Mouse (Mus musculus): ENCODE data around the gene Shb.
A peak's percentile ranks its signal among the peaks of the same experiment; 100 is the strongest.

The Shb gene

DNA sequence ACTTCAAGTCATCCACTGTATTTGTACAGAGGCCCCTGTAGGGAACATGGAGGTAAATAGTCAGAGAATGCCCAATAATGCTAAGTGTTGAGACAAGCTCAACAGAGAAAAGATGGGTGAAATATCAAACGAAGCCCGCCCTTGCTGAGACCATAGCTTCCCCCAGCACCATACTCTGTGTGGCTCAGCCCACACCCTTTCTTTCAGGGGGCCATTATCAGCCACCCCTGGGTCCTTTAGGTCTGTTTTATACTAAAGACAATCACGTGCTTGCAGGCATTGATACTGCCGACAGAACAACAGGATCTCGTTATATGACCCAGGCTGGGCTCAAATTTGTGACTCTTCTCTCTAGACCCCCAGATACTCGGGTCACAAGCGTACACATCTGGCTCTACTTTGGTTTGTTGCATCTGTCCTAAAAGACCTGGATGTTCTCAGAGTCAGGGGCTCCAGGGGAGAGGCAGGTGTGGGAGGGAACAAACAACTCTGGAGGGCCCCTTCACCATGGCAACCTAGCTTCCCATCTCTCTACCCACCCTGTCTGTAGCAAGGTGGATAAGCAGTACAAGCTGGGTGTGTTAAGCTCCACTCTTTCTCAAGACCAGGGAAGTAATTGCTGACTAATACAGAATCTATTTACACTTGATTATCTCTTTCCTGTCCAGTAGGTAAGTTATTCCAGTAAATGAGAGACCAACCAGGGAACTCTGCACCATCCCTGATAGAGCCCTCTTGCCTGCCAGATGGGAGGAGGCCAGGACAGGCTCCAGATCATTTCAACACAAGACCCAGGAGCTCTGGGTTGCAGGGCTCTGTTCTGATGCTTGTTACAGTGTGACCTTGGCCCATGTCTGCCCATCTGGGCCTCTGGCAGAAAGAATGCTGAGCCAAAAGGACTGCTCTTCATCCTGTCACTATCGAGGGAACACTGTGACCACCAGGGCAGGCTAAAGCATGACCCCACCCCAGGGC is 48.7 kb downstream of the Shb start:
- no peak for DNase-seq (ENCODE audit: low spot score)

DNA sequence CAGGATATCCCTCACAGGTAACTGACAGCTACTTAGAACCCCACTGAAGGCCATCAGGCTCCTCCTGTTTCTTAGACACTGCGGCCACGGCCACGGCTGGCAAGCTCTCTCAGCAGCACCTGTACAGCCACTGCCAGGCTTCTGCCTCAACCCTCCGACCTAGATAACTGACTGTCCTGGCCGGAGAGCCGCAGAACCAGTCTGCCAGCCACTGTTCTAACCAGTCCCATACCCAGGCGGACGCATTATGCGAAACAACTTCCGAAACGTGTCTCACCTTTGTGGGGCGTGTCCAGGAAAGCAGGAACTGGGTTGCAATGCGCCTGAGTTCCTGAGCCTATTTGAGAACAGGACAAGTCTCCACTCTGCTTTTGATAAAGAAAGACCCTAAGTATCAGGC is 50.0 kb downstream of the Shb start:
- DNase-seq (ENCODE audit: low spot score), result no peak

DNA sequence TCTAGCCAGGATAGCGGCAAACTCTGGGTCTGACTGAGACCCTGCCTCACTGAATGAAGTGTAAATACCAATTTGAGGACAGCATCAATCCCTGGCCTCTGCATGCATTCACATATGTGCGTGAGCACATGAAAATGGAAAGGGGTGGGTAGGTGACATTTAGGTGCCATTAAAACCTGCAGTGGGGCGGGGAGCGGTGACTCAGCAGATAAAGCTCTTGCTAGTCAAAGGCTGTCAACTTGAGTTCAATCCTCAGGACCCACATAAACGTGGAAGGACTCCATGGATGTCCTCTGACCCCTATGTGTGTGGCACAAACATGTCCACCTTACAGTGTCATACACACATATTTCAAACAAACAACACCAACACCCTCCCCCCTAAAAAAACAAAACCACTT is 50.8 kb downstream of the Shb start:
- no peak for DNase-seq (ENCODE audit: low spot score)

DNA sequence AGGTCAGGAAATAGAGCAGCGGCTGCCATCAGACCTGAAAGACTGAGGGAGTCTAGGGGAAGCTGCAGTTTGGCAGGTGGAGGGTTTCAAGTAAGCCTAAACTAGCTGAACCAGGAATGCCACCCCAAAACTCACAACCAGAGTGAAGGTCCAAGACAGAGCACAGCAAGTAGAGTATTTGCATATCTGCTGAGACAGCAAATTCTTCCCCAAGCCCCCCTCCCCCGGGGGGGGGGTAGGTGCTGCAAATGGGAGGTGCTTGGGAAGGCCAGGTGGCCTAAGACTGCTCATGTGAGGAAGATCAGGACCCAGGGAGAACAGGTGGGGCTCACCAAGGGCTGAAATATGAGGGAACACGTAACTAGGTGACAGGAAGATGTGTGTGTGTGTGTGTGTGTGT is 51.7 kb downstream of the Shb start:
- DNase-seq (ENCODE audit: low spot score), result no peak

DNA sequence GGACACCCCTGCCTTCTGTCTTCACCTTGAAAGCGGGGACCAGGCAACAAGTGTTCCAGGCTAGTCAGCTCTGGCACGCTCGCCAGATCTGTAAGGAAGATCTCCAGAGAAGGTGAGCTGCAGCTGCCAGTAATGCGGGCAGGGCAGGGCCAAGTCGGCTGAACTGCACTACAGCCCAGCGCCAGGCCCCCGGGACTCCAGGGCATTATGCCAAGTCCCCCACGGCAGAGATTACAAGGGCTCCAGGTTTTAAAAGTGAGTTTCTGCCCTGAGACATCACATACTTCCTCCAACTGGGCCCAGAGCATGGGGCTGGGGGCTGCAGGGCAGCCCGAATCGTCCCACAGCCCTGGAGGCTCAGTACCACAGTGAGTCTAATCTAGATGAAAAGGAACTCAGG is 52.8 kb downstream of the Shb start:
- DNase-seq (ENCODE audit: low spot score), result no peak

DNA sequence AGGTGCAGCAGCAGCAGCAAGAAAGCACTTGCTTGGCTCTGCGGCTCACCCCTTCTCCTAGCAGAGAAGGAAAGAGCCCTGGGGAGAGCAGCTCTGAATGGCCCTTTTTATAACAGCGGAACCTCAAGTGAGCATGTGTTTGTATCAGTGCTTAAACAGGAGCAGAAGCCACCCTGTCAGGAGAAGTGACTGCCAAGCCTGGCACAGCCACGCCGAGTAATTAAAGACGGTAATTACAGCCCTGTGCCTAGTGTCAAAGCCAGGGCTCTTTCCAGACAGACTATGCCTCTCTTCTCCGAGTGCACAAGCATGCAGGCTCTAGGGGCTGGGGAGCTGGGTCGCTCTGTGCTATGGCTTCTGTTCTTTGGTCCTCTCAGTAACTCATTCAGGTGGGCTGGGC is 54.1 kb downstream of the Shb start:
- DNase-seq (ENCODE audit: low spot score), result peak; percentile 50

DNA sequence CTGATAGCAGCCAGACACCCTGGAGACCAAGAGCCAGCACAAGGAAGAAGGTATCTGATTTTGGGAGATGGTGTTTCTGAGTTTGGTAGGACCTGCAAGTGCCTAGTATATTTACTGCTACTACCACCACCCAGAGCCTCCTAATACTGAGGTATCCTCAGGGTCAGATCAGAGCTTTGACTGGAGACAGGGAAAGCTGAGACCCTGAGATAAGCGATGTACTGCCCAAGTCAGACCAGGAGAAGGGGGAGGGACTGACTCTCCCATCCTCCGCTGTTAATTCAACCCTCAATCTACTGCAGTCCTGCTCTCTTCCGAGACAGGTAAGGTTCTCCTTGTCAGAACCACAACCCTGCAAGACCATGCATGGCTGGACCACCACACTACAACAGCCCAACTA is 55.2 kb downstream of the Shb start:
- no peak for DNase-seq (ENCODE audit: low spot score)

DNA sequence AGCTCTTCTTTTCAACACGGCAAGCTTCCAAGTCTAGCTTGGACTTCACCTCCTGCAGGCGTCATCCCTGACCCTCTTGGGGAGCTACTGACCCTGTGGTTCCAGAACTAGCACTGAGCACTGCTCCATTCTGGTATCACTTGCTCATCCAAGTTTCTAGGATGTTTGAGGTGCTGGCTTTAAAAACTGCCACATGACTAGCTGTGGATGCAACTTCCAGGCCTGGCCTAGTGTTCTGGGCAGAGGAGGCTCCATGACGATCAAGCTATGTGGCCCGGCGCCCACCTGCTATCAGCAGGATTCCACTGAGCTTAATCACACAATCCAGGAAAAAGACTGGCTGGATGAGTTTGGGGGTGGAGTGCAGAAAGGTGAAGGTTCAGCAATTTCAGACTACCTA is 57.4 kb downstream of the Shb start:
- DNase-seq (ENCODE audit: low spot score), result no peak

DNA sequence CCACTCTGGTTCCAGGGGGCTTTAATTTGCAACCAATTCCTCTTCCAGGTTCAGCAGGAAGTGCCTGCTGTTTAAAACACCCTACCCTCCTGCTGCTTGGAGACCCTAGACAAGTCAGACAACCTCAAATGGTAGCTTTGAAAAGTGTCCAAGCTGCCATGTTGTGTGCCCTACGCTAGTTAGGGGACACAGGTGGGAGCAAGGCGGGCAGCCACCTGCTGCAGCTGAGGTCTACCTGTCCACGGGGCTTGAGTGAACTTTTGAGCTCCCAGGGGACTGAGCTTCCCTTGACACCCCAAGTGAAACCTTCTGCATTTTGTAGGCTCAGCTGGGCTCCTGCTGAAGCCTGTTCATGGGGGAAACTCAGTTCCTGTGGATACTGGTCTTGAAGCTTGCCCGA is 58.1 kb downstream of the Shb start:
- DNase-seq (ENCODE audit: low spot score), result no peak

DNA sequence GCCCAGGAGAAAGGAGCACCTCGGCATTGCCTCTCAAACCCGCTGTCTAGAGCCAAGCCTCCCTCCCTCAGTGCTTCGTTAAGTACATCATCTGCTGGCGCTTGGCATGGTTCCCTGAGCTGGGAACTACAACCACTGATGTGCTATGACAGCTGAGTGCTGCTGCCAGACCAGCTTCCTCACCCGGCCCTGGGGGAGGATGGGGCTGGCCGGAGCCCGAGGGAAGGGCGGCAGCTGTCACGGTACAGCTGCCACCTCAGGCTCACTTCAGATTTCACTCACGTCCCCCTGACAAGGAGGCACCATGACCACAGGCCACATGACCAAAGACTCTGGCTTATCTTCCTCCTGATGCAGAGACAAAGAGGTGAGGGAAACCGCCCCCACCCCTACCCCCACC is 59.1 kb downstream of the Shb start:
- peak; percentile 84 for DNase-seq (ENCODE audit: low spot score)

DNA sequence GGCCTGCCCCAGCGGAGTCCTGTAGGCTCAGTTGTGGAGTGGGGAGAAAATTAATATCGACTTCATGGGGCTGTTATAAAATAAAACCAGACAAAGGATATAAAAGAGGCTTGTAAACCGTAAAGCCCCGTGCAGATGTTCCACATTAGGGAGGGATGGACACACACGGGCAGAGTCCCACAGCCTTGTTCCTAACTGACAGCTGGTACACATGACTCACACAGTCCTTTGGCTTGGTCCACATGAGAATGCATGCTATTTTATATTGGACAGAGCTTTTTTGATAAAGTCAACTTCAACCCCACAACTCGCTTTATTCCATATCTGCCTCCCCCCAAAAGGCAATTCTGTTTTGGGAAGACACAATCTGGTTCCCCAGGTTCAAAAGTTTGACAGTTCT is 59.6 kb downstream of the Shb start:
- no peak for DNase-seq (ENCODE audit: low spot score)

DNA sequence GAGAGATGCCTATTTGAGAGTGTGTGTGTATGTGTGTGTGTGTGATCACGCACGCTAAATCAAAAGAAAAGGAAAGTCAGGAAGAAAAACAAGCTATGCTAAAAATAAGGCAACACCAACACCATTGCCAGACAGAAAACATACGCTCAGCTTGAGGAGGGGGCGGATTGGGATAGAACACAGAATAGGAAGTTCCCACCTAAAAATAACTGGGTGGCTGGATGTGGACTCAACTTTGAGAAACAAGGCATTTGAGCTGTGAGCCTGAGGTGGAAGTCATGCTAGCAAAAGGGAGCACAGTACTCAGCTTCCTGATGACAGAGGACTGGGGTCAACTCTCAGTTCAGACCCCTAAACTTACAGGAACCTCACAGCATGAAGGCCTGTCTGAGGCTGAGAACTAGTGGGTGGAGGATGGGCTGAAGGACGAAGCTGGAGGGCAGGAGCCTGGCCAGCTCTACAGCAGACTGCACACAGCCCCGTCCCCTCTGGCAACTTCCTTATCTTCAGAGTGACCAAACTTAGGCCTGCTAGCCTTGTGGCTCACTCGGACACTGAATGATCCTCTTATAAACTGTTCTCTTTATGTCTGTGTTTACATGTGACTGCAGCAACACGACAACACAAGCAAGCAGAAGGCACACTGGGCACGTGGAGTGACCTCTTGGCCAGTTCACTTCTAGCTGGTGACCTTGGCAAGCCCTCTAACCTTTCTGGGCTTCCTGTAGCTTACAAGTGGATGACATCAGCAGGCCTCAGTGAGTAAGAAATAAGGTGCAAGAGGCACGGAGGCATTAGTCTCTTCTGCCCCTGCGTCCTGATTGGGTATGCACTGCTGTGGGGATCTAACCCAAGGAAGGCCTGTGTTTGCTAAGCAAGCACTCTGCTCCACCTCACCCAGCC is 60.4 kb downstream of the Shb start:
- DNase-seq (ENCODE audit: low spot score), result peak; percentile 56

DNA sequence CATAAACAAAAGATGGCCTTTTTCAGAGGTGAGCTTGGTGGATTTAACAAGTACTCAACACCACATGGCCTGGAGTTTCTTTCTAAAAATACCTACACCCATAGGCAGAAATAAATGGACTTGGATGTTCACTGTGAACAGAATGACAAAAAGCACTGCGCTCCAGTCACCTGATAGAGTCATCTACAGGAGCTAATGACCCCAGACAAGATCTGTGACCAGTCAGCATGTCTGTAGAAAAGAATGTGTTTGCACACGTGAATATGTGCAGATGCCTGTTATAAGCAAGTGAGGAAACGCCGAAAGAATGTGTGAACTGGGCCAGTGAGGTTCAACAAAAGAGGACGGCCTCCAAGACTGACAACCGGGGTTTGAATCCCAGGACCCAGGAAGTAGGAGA is 63.2 kb downstream of the Shb start:
- no peak for DNase-seq (ENCODE audit: low spot score)

DNA sequence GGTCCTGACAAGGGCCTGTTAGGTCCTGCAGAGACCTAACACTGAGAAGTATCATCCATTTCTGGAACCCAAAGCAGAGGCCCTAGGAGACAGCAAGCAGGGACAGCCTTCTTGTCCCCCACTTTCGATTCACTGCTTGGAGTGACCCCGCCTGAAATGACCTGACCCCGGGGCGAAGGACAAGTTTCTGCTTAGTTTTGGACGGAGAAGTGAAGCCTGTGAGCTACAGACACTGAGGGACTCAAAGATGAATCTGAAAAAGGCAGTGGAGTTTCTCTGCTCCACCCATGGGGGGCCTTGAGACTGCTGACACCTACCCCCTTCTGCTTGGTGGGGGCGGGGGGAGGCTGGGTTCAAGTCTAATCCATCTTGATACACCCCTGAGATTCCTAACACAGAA is 63.8 kb downstream of the Shb start:
- DNase-seq (ENCODE audit: low spot score), result no peak

DNA sequence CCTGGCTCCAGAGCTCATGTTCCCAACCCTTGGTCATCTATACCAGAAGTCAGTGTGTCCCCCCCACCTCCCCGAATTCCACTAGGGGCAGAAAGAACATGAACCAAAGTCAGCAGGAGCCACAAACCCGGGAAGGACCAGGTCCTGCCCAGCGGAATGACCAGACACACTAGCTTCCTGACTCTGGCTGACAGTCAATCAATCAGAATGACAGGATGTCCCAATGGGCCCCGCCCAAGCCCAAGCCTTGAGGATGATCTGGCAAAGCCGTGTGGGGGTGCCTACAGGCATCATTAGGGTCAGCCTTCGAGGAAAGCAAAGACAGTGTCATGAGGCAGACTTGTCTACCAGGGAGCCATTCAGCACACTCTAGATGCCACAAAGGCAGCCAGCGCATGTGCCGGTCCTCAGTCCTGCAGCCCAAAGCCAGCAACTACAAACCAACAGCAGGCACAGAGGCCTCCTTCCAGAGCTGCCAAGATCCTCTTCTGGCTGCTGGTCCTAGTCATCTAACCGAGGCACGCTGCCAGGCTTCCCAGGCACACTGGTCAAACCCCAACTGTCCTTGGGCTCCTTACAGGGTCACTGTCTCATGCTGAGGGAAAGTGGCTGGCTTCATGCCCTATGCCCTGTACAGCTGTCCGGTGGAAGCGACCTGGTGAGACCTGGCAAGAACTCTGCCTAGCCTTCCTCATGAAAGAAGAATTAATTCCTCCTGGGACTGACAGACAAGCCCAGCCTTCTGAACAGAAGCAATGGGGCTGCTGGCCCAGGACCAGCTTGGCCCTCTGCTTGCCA is 65.0 kb downstream of the Shb start:
- DNase-seq (ENCODE audit: low spot score), result peak; percentile 49

DNA sequence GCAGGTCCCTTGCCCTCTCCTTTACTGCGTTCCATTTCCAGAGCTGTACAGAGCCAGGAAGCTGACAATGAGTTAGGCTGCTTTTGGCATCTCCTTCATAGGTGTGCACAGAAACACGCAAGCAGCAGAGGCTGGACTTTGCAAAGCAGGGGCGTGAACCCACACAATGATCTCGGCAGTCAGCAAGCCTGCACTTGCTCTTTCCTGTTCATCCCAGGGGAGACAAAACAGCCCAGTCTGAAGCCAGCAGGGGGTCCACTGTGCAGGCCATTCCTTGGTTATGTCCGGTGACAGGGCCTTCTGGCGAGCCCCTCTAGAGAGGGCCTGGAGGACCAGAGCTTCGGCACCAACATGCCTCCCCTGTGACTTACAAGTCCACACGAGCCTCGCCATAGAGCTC is 67.3 kb downstream of the Shb start:
- no peak for DNase-seq (ENCODE audit: low spot score)

DNA sequence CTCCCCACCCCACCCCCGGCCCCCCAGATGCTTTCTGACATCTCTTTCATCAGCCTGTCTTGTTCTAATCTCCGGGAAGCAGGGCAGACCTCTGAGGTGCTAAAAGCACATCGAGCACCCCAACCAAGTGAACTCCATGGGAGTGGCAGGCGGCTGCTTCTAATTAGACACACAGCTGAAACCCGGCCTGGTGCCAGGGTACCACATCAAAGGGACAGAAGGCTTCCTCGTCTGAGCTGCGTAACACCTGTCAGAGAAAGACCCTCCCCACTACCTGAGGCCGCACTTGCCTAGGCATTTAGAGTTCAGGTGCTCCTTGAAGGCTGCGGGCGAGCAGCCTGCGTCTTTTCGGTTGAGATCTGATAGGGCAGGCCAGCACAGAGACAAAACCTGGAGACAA is 67.7 kb downstream of the Shb start:
- no peak for DNase-seq (ENCODE audit: low spot score)

DNA sequence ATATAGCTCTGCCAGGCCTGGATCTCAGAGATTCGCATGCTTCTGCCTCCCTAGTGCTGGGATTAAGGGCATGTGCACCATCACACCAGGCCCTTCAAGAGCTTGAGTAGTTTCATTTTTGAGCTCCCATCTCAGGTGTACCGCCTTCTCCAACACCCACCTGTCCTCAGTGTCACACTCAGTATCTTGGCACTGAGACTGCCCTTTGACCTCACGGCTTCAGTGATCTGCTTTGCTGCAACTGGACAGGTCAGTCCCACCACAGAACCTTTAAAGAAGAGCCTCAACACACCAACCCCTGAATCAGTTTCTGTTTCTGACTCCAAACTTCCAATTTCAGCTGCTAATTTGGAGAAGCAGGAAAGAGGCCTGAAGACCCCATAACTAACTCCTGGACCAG is 68.1 kb downstream of the Shb start:
- DNase-seq (ENCODE audit: low spot score), result no peak

DNA sequence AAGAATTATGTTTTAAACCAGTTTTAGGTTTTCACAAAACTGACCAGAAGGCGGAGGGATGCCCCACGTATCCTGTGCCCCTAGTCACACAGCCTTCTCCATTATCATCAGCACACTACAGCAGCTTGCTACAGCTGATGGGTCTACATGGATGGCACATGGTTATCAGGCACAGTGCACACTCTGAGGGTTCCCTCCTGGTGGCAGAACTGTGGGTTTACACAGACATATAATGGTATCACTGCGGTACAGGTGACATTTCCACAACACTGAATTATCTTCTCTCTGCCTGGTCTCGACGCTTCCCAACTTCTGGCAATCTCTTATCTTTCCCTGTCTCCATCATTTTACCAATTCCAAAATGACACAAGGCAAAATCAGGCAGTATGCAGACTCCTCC is 69.6 kb downstream of the Shb start:
- no peak for DNase-seq (ENCODE audit: low spot score)

DNA sequence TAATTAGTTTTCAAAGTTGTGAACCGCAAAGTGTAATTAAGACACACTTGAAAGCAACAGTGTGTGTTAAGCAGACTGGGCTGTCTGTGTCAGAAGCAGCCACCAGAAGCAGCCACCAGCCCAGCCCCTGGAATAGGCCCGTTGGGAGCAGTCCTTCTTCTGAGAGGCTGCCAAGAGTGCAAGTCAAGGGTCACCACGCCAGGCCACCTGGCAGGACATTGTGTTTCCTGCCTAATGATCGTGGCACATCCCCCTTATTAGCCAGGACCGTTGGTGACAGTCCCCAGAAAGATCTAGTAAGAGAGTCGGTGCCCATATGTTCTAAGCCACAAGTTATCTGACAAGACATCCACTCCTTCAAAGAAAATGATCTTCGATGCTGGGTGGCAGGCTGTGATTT is 70.6 kb downstream of the Shb start:
- no peak for DNase-seq (ENCODE audit: low spot score)

DNA sequence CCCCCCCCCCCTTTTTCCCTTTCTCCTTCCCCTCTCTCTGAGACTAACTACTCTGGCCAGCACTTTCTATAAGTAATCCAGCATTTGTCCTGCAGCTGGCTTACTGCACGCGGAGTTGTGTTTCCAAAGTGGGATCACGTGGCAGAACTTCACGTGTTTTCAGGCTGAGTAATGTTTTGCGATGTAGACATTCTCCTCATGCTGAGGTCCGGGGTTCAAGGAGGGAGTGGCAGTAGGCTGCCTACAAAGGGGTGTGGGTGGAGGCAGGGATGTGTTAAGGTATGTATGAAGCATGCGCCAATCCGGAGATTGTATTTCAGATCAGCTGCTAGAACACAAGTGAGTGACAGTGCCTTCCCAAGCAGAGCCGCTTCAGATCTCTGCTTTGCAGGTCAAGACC is 72.9 kb downstream of the Shb start:
- no peak for DNase-seq (ENCODE audit: low spot score)

DNA sequence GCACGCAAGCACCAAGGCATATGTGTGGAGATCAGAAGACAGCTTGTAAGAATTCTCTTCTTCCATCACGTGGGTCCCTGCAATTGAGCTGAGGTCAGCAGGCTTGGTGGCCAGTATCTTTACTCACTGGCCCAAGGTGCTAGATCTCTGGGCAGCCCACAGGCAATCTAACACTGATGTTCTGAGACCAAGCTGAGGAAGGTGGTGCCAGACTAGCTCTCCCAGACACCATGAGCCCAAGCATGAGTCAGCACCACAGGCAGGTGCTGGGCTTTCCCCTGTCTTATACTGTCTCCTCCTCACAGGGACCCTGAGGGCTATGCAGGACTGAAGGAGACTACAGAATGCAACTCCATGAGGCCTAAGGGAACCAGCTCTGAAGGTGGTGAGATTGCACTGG is 74.7 kb downstream of the Shb start:
- DNase-seq (ENCODE audit: low spot score), result no peak

All from layer of hippocampus, adult 11-12 months (tissue).